Mouse (Mus musculus) hindlimb bud, embryonic 11.5 days (tissue): ENCODE measurements around the gene Mrtfb.
"Not testable (repeated sequence)": the region's sequence is repeated elsewhere in the genome, so short reads cannot be mapped to it uniquely, and the experiment has no call there.

ENCODE experiments used
- DNase-seq: peaks from one replicate; pipeline ENCODE4 v3.0.0-alpha.2; 2012; ENCODE audit warnings: low read depth, low spot score; ENCODE audit errors: extremely low spot score

Mrtfb gene

GRCm38 (mm10) chr16:13269426-13269825 lies 13.1 kb downstream of the Mrtfb start:
- no peak for DNase-seq

DNA sequence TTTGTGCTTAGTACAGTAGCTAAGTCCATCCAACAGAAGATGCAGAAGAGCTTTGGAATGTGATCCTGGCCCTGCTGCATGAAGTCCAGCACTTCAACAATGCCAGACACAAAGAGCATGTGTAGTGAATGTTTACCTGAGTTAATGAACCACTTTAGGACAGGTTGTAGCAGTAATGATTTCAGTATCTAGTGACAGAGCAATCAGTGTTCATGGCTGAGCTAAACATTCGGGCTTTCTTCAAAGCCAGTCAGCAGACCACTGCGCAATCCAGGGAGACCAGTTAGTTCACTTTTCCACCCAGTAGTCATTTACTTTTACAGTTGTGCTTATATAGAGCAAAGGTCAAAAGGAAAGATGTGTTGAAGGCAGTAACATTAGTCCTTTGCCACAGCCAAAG lies 20.0 kb downstream of the Mrtfb start:
- DNase-seq, result no peak

GRCm38 (mm10) chr16:13276709-13277399 lies 20.6 kb downstream of the Mrtfb start:
- DNase-seq, result no peak

GRCm38 (mm10) chr16:13286425-13286824 lies 30.1 kb downstream of the Mrtfb start:
- not testable (repeated sequence) for DNase-seq

- DNase-seq, result no peak
Measured at GRCm38 (mm10) chr16:13297860-13298259, 41.6 kb downstream of the Mrtfb start.

DNA sequence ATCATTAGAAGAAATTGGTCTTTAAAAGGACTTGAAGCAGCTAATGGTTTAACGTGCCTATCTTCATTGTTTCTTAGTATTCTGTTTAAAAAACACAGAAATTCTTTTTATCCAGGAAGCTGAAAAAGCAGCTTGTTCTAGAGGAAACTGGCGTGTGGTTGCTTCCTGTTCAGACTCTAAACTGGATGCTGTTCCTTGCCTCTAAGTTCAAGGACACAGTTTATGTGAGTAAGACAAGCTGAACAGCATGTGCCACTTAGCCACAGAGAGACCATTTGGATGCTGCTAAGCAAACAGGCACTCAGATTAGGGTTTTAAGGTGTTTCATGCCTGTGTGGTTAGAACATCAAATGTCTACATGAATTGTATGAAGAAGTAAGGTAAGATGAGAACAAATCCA lies 42.7 kb downstream of the Mrtfb start:
- DNase-seq, result no peak

DNA sequence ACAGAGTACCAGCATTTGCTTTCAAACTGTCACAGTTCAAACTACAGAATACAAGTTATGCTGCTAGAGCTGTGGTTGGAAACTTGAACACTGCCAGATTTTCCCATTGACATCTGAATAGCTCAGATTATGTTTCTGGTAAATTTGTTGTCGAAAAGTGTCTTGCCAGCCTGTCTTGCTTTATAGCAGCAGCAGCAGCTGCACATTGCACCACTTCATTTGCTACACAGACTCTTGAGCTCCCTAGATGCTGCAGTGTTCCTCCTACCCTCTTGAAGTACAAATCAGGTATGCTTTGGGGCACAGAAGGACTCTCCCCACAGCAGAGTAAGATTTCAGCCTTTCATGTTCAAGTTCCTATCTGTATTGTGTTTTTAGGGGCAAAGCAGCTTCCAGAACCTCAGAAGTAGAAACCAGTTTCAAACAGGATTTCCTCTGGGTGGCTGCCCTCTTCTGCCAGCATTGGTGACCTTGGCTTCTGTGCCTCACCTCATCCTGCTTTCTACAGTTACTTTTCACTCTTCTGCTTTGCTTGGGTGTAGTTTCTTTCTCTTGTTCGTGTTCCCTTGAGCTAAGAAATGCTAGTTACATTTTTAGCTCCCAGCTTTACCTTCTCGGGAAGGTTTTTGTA lies 49.9 kb downstream of the Mrtfb start:
- no peak for DNase-seq

DNA sequence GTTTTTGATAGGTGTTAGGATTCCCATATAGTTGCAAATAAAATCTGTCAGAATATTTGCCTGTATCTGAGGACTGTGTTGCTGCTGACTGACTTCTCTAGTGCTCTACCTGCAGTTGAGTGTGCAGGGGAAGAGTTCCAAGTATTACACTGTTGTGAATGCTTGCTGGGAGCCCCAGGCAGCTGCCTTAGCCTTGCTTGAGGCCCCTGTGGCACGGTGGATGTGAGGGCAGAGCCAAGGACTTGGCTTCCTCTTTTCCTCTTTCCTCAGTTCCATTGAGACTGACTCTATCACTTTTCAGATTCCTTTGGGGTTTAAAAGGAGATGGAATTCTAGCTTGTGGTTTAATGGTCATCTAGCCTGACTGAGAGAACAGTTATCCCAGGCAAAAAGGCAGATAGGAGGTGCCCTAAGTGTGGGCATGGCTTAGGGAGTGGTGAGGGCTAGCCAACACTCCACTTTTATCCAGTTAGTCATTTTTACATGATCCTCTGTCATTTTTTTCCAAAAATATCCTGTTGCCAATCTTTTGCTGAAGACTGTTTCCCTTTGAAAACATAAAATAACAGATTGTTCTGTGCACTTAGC lies 53.9 kb downstream of the Mrtfb start:
- DNase-seq, result no peak

- DNase-seq, result no peak
Measured at GRCm38 (mm10) chr16:13311374-13311773, 55.1 kb downstream of the Mrtfb start.

DNA sequence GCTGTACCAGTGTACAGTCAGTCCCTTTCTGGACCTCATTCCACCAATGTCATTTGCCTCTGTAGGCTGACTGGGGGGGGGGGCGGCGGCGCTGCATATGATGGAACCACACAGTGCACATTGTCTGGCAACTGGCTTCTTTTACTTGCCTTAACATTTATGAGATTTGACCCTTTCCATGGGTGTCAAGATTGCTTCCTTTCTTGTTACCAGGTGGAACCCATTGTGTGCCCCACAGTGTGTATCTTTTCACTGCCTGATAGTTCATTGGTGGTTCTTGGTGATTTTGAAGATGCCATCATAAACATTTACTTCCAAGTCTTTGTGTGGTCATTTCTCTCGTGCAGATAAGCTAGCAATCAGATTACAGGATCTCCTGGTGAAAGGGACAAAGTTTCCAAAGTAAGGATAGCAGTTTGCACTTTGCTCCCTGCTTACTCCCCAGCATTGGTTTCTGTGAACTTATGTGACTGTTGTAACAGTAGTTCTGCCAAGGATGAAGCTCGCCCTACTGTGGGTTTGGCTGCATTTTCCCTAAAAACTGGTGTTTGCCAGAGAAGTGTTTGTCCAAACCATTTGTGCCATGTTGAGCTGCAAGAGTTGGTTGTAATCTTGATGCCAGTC lies 56.9 kb downstream of the Mrtfb start:
- no peak for DNase-seq

- DNase-seq, result no peak
Measured at GRCm38 (mm10) chr16:13323751-13324150, 67.5 kb downstream of the Mrtfb start.

GRCm38 (mm10) chr16:13326622-13327021 lies 70.3 kb downstream of the Mrtfb start:
- no peak for DNase-seq

DNA sequence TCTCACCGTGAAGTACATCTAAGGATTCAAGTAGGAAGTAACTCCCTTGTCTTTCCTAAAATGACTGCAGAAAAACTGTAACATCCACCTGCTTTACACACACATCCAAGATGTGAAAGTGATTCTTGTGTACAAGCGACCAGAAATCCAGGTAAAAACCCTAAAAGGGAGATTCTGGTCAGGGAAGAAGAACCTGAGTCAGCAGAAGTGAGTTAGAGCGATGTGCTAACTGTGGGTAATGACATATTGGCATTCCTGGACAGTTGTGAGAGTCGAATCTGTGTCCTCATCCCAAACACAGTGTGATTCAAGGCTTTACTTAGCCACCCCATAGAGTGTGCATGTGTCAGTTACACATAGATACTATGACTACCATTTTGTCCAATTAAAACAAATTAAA lies 72.4 kb downstream of the Mrtfb start:
- no peak for DNase-seq

- no peak for DNase-seq
Measured at GRCm38 (mm10) chr16:13329640-13330039, 73.4 kb downstream of the Mrtfb start.

- no peak for DNase-seq
Measured at GRCm38 (mm10) chr16:13330221-13330659, 74.0 kb downstream of the Mrtfb start.

- DNase-seq, result no peak
Measured at GRCm38 (mm10) chr16:13331898-13332297, 75.6 kb downstream of the Mrtfb start.

DNA sequence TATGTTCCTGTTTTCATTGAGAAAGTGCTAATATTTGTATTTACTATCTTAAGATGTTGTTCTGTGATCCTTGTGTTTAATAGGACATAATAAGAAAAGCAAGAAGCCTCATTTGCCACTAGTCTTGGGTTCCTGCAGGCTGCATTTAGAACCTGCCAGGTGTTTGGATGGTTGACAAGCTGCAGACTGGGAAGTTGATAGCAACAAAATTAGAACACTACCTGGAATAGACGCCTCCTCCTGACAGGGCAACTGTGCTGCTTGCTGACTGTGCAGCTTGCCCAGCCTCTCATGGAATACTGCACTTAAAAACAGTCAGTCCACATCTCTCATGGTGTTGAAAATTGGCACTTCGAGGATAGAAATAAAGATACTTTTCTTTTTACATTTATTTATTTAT lies 76.3 kb downstream of the Mrtfb start:
- DNase-seq, result no peak

- no peak for DNase-seq
Measured at GRCm38 (mm10) chr16:13333781-13334341, 77.6 kb downstream of the Mrtfb start.

- no peak for DNase-seq
Measured at GRCm38 (mm10) chr16:13336503-13337230, 80.4 kb downstream of the Mrtfb start.

DNA sequence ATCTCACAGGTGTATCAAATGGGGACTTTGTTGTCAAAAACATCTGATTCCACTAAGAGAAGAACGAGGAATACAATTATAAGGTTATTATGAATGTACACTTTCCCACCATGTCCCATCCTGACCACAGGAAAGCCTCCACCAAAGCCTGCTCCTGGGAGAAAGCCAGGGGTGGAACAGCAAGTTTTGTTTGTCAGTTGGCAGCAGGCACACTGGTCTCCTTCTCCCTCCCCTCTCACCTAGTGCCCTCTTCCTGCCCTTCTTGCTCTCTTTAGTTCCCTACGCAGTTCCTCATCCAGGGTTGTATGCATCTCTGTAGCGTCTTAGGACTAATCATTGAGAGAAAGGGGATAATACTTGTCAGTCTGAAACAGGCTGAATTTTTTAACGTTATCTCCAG lies 81.8 kb downstream of the Mrtfb start:
- no peak for DNase-seq

- no peak for DNase-seq
Measured at GRCm38 (mm10) chr16:13339433-13339832, 83.2 kb downstream of the Mrtfb start.
